Mouse (Mus musculus) left cerebral cortex, postnatal 36 days (tissue): Measurements from ENCODE around the gene Des. TPM values are rescaled to one million over a fixed set of nuclear protein-coding genes. Genes with fewer than 3 reads are reported as not detected.

Source experiments
- DNase-seq, 2 experiments: peaks; one replicate each; pipeline ENCODE4 v3.0.0; 2021 to 2022; ENCODE audit warnings: low spot score in 2 of 2, mixed read lengths in 1 of 2
- intact Hi-C: fragments of 180-260 bp; cut with DNase I; formaldehyde crosslinking; loops from one replicate; pipeline ENCODE4 v1.15.1; 2025
- total RNA-seq, 2 experiments: library from RNA; stranded (reverse); gene quantifications; 2 replicates each; pipeline ENCODE4 v1.2.3; 2021

The Des gene
- total RNA-seq, 2 experiments from 2014 or later: 0.84 to 1.5 TPM

DNA sequence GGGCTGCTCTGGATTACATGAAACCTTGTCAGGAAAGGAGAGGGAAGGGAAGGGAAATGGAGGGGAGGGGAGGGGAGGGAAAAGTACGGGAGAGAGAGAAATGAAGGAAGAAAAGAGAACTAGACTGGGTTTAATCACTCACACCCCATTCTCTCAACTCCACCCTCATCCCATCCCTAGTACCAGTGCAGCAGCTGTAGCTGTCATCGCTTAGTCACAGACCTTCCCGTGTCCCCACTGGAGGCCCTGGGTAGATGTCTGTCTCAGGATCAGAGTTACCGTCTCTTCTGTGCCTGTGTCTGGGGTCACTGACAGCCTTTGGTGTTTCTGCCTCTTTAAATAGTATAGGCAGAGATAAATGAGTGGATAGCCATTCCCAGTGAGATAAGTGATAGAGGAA is 48.1 kb downstream of the Des start:
- intact Hi-C loops: no loop called here
- no peak for DNase-seq

DNA sequence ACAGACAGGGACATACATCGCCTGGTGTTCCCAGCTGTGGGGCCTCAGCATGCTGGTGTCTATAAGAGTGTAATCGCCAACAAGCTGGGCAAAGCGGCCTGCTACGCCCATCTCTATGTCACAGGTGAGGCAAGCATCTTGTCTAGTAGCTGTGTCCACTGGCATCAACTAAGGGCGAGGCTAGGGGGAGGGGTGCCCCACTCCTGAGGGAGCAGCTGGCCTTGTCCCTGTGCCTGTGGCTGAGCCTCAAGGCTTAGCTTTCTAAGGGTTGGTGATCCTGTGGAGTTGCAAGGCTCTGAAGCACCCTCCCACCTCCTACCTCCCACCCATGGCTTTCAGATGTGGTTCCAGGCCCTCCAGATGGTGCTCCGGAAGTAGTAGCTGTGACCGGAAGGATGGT is 49.8 kb downstream of the Des start:
- intact Hi-C loops: no loop called here
- DNase-seq: no peak

- DNase-seq: no peak
- intact Hi-C loops: no loop called here
Observed at GRCm38 (mm10) chr1:75412196-75412595, 52.1 kb downstream of the Des start.

DNA sequence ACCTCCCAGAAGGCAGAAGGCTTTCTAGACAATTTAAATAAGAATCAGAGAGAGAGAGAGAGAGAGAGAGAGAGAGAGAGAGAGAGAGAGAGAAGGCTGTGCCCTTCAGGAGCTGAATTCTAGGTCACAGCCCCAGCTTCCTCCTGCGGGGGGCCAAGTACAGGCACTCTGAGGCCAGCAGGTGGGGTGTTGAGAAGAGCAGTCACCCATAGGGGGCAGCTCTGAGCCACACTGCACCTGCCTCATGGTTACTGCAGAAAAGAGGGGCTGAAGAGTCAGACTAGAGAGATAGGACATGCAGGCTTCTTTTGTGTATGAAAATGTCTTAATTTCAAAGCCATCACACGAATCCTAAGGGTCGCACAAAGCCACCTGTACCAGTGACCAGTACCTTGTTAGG is 53.6 kb downstream of the Des start:
- intact Hi-C loops: no loop called here
- DNase-seq: no peak

Other genes with a start within 250 kb of the Des start
- 1 to 10 TPM; 1.7 to 3.4 TPM for gene Nhej1, start 235.1 kb upstream of the Des start, total RNA-seq
- gene Slc23a3, start 226.4 kb upstream of the Des start, total RNA-seq: under 1 TPM; 0.84 to 0.88 TPM
- gene Cnppd1, start 217.6 kb upstream of the Des start, total RNA-seq: 10 to 100 TPM; 28.8 to 32.6 TPM
- gene Retreg2, start 217.6 kb upstream of the Des start, total RNA-seq: 100 to 1,000 TPM; 184 to 202 TPM
- 10 to 100 TPM; 25.9 to 30.1 TPM for gene Zfand2b, start 191.7 kb upstream of the Des start, total RNA-seq
- gene Abcb6, start 179.9 kb upstream of the Des start, total RNA-seq: 10 to 100 TPM; 22.8 to 24.7 TPM
- 10 to 100 TPM; 21.6 to 31.7 TPM for gene Ankzf1, start 168.2 kb upstream of the Des start, total RNA-seq
- gene Atg9a, start 168.1 kb upstream of the Des start, total RNA-seq: 100 to 1,000 TPM; 138 to 146 TPM
- gene Glb1l, start 149.5 kb upstream of the Des start, total RNA-seq: 10 to 100 TPM; 10.4 to 15.8 TPM
- gene Stk16, start 149.5 kb upstream of the Des start, total RNA-seq: 10 to 100 TPM; 80.3 to 85.9 TPM
- gene Tuba4a, start 140.5 kb upstream of the Des start, total RNA-seq: 100 to 1,000 TPM; 579 to 672 TPM
- not detected for gene A630095N17Rik, start 128.2 kb upstream of the Des start, total RNA-seq
- gene Dnajb2, start 123.9 kb upstream of the Des start, total RNA-seq: 10 to 100 TPM; 91.6 to 97.6 TPM
- gene Ptprn, start 95.8 kb upstream of the Des start, total RNA-seq: 100 to 1,000 TPM; 468 to 499 TPM
- gene Resp18, start 81.9 kb upstream of the Des start, total RNA-seq: 100 to 1,000 TPM; 122 to 146 TPM
- 10 to 100 TPM; 51.9 to 55.9 TPM for gene Dnpep, start 42.3 kb upstream of the Des start, total RNA-seq
- gene Speg, start 15.0 kb downstream of the Des start, total RNA-seq: 100 to 1,000 TPM; 173 to 212 TPM
- 10 to 100 TPM; 50.0 to 59.0 TPM for gene Gmppa, start 75.6 kb downstream of the Des start, total RNA-seq
- gene Asic4, start 90.1 kb downstream of the Des start, total RNA-seq: 10 to 100 TPM; 13.2 to 15.7 TPM
- gene Chpf, start 119.0 kb downstream of the Des start, total RNA-seq: 10 to 100 TPM; 75.3 to 86.3 TPM
- 100 to 1,000 TPM in 1 of 2 experiments, 10 to 100 TPM in 1; 94.2 to 105 TPM for gene Tmem198, start 119.2 kb downstream of the Des start, total RNA-seq
- gene Obsl1, start 146.1 kb downstream of the Des start, total RNA-seq: 10 to 100 TPM; 25.4 to 33.2 TPM
- gene Inha, start 146.7 kb downstream of the Des start, total RNA-seq: 10 to 100 TPM; 18.6 to 30.8 TPM
- gene Stk11ip, start 161.2 kb downstream of the Des start, total RNA-seq: 10 to 100 TPM; 29.2 to 38.0 TPM
- 100 to 1,000 TPM; 176 to 200 TPM for gene Slc4a3, start 185.9 kb downstream of the Des start, total RNA-seq